Mouse (Mus musculus) cerebellum, adult 2 months (tissue): ENCODE data around the gene Cnnm4. TPM values are rescaled to one million over a fixed set of nuclear protein-coding genes. Genes with fewer than 3 reads are reported as not detected.

Experiments used
- DNase-seq, 2 experiments: peaks; one replicate each; pipeline ENCODE4 v3.0.0; 2021
- H3K27ac ChIP-seq: fragments of 200-500 bp; 2 replicates; pipeline ENCODE4 v1.5.1; 2012; ENCODE audit warnings: low read length, control low read depth, inconsistent platforms; ENCODE audit not compliant: insufficient read depth
- H3K27me3 ChIP-seq: fragments of 200-500 bp; 2 replicates; pipeline ENCODE4 v1.6.1; 2012; ENCODE audit warnings: inconsistent platforms, mild to moderate bottlenecking, low read length, moderate library complexity; ENCODE audit not compliant: control insufficient read depth, insufficient read depth
- H3K4me1 ChIP-seq: fragments of 200-500 bp; 2 replicates; pipeline ENCODE4 v1.6.1; 2011; ENCODE audit warnings: low read length; ENCODE audit not compliant: control insufficient read depth, insufficient read depth
- H3K4me3 ChIP-seq: fragments of 200-500 bp; replicated peaks from 2 replicates; pipeline ENCODE3; 2011; ENCODE audit warnings: mild to moderate bottlenecking, low read depth, low read length, control low read depth; ENCODE audit not compliant: insufficient read depth
- CTCF ChIP-seq: fragments of 200-500 bp; IDR thresholded peaks from 2 replicates; pipeline ENCODE4 v1.5.1; 2011; ENCODE audit warnings: low read depth, mild to moderate bottlenecking, control low read depth, low read length, moderate library complexity, borderline replicate concordance; ENCODE audit not compliant: insufficient read depth
- POLR2A ChIP-seq: fragments of 200-500 bp; IDR thresholded peaks from 2 replicates; pipeline ENCODE4 v1.6.1; 2011; ENCODE audit warnings: low read length, control low read depth, borderline replicate concordance; ENCODE audit not compliant: insufficient read depth
- WGBS: fragments of 180-500 bp; shearing (Covaris S2); methylation state at CpG from one replicate; pipeline ENCODE4 v1.1.7; 2018; 5-methylcytosine and 5-hydroxymethylcytosine counted together
- polyA plus RNA-seq: library from polyadenylated mRNA; depleted of rRNA; stranded (reverse); fragments of >200 nt; gene quantifications from 2 replicates; pipeline ENCODE4 v1.2.3, GENCODE M21; 2012

Cnnm4 gene
- polyA plus RNA-seq, 1 experiment = 12.2 TPM

DNA sequence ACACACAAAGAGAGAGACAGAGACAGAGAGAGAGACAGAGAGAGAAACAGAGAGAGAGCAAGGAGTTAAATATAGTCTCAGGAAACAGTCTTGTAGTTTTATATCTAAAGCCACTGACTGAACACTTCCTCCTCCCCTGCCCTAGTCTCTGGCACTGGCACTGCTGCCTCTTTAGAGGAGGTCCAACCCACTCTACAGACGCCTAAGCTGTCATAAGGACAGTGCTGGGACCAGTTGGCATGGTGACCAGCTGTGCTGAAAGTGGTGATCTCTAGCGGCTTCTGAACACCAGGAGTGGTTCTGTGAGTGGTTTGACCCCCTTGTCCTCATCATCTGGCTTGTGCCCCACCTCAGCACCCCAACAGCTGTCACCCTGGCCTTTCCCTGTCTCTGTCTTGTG, 9.6 kb upstream of the Cnnm4 start:
- Histone ChIP-seq H3K4me3 (no peak overlapping the region), H3K27me3 (no peaks in the 10 kb centered on the region), H3K27ac (no peak overlapping the region), H3K4me1 (no peaks in the 10 kb centered on the region)
- DNase-seq = no peak
- TF ChIP-seq CTCF (no peak), POLR2A (no peak)
- 41% methylated on average over 2 of the region's 2 CpGs for WGBS

DNA sequence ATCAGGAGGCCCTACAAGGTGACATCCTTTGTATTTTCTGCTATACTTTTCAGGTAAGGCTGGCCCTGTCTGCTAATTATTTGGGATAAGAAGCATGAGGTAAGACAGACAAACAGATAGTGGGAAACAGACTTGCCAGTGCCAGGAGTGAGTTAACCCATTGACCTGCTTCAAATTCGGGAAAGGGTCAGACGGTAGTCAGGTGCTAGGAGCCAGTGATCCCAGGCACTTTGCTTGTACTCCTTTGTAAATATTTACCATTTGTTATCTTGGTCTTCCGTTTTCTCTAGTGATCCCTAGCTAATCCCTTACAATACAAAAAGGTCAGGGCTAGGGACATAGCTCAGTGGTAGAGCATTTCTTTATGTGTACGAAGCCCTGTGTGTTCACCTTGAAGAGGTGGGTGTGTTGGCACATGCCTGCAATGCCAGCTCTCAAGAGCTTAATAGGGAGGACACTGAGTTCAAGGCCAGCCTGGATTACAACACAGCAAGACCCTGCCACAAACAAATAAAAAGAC, 5.7 kb upstream of the Cnnm4 start:
- WGBS = 90% methylated on average over 4 of the region's 4 CpGs
- no peak for DNase-seq
- no peak for TF ChIP-seq POLR2A
- no peak for TF ChIP-seq CTCF
- no peaks in the 10 kb centered on the region for H3K27me3 ChIP-seq
- no peak overlapping the region for H3K27ac ChIP-seq
- H3K4me3 ChIP-seq = no peak overlapping the region
- peaks cover 5% of the 10 kb centered on the region; the same call in 1 of the 2 replicates for H3K4me1 ChIP-seq

DNA sequence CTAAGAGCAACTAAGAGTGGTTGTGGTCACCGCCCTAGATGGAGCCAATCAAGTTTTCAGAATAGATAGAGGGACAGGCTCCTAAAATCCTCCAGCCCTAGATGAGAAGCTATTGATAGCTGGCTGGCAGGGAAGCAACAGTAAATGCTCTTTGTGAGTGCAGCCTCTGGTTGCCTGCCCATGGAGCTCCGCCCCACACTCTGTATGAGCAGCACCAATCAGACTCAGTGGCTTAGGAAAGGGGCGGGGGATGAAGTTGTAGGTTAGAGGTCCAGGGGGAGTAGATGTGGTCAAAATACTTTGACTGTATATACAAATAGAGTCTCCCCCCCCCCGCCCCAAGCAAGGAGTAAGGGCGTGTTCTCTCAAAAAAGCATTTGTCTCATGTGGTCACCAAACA, 4.0 kb upstream of the Cnnm4 start:
- no peak overlapping the region for H3K4me3 ChIP-seq
- DNase-seq = no peak
- no peaks in the 10 kb centered on the region for H3K27me3 ChIP-seq
- WGBS = 71% methylated on average over 5 of the region's 5 CpGs
- no peak overlapping the region for H3K27ac ChIP-seq
- H3K4me1 ChIP-seq = peaks cover 5% of the 10 kb centered on the region; the same call in 1 of the 2 replicates
- TF ChIP-seq POLR2A = no peak
- no peak for TF ChIP-seq CTCF

DNA sequence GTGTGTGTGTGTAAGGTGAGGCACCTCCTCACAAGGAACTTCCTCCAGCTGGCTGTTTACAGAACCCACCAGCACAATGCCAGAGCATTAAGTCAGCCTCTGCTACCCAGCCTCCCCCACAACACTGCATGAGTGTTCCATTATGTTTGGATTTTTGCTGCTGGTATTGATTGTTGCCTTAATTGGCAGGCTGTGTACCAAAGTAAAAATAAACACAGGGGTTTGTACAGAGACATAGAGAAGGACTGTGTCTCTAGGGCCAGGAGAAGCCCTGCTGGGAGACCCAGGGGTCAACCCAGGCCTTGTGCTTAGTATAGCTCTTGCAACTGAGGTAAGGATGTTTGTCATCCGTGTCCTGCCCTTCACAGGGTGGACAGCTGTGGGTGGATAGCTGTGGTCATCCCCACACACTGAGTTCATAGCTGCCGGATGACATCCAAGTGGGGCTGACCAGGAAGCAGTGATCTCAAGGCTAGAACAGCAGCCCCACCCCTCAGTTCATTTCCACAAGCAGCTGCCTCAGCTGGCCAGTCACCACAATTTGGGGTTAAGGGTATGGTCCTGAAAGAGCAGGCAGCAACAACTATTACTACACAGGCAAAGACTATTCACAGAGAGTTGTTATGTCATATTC, 1.5 kb upstream of the Cnnm4 start:
- no peak overlapping the region for H3K4me3 ChIP-seq
- H3K27me3 ChIP-seq = no peaks in the 10 kb centered on the region
- WGBS = 72% methylated on average over 2 of the region's 2 CpGs
- H3K4me1 ChIP-seq = peaks cover 5% of the 10 kb centered on the region; the same call in 1 of the 2 replicates
- no peak for DNase-seq
- no peak overlapping the region for H3K27ac ChIP-seq
- TF ChIP-seq POLR2A (no peak), CTCF (no peak)

DNA sequence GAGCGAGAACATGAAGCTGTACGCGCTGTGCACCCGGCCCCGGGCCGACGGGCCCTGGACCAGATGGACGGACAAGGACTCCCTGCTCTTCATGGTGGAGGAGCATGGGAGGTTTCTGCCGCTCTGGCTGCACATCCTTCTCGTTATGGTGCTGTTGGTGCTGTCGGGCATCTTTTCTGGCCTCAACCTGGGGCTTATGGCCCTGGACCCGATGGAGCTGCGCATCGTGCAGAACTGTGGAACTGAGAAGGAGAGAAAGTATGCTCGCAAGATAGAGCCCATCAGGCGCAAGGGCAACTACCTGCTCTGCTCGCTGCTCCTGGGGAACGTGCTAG, 653 bp downstream of the Cnnm4 start:
- no peak for DNase-seq
- Histone ChIP-seq H3K4me1 (peaks cover 12% of the 10 kb centered on the region; the same call in 1 of the 2 replicates), H3K27ac (peak overlapping the region; percentile 52; the same call in 1 of the 2 replicates), H3K4me3 (peak overlapping the region; percentile 88), H3K27me3 (no peaks in the 10 kb centered on the region)
- TF ChIP-seq POLR2A (no peak), CTCF (no peak)
- 3% methylated on average over 18 of the region's 18 CpGs for WGBS

- no peak for TF ChIP-seq CTCF
- TF ChIP-seq POLR2A = no peak
- Histone ChIP-seq H3K27ac (peak overlapping the region; percentile 61), H3K4me1 (peaks cover 24% of the 10 kb centered on the region), H3K4me3 (peak overlapping the region; percentile 88), H3K27me3 (no peaks in the 10 kb centered on the region)
- WGBS = 11% methylated on average over 10 of the region's 10 CpGs
- DNase-seq = peak in 1 of 2 experiments; percentile 56
These were observed 1.9 kb downstream of the Cnnm4 start for GRCm38 (mm10) chr1:36473211-36473780.

- Histone ChIP-seq H3K4me1 (peaks cover 36% of the 10 kb centered on the region), H3K27ac (no peak overlapping the region), H3K27me3 (no peaks in the 10 kb centered on the region), H3K4me3 (peak overlapping the region; percentile 88)
- no peak for TF ChIP-seq POLR2A
- TF ChIP-seq CTCF = no peak
- 7% methylated on average over 3 of the region's 3 CpGs for WGBS
- DNase-seq = peak in 1 of 2 experiments; percentile 53
These were observed 3.2 kb downstream of the Cnnm4 start for GRCm38 (mm10) chr1:36474646-36475045.

- 6% methylated on average over 8 of the region's 8 CpGs for WGBS
- peak in 1 of 2 experiments; percentile 46 for DNase-seq
- Histone ChIP-seq H3K27ac (peak overlapping the region; percentile 67), H3K27me3 (no peaks in the 10 kb centered on the region), H3K4me3 (peak overlapping the region; percentile 88), H3K4me1 (peaks cover 39% of the 10 kb centered on the region)
- TF ChIP-seq CTCF (no peak), POLR2A (no peak)
These were observed 4.2 kb downstream of the Cnnm4 start for GRCm38 (mm10) chr1:36475480-36476110.

GRCm38 (mm10) chr1:36476426-36476825, 5.0 kb downstream of the Cnnm4 start:
- no peak overlapping the region for H3K27ac ChIP-seq
- no peaks in the 10 kb centered on the region for H3K27me3 ChIP-seq
- DNase-seq = no peak
- H3K4me1 ChIP-seq = peaks cover 46% of the 10 kb centered on the region
- WGBS = 61% methylated on average over 7 of the region's 7 CpGs
- TF ChIP-seq CTCF (no peak), POLR2A (no peak)
- peak overlapping the region; percentile 88 for H3K4me3 ChIP-seq
